8 mouse cellular contexts compared by ENCODE assay signal in genomic region chr5:64802143-64802542, GRCm38 (mm10). TPM values are rescaled to one million over a fixed set of nuclear protein-coding genes. Genes with fewer than 3 reads are reported as not detected.
DNase-seq lines count a peak whose midpoint lies in the region; ATAC-seq lines count a peak whose summit lies in the region.

No protein-coding gene starts in this region.

- DNase-seq in kidney, adult 9 months: no peak
- no peak for DNase-seq in embryonic facial prominence, embryonic 10.5 days (ENCODE audit: low spot score)
- DNase-seq in right cerebral cortex, postnatal 10 days (ENCODE audit: low spot score in 2 of 2): no peak
- no peak for DNase-seq in adrenal gland, adult 18-20 months (ENCODE audit: low spot score in 2 of 2)
- no peak for DNase-seq in natural killer cell, adult 2 months (ENCODE audit: low spot score in 2 of 2)

- peak overlapping the region; percentile 99 for H3K27ac ChIP-seq in kidney, embryonic 16.5 days (ENCODE audit: low read length)
- peak overlapping the region; percentile 99 for H3K27ac ChIP-seq in embryonic facial prominence, embryonic 10.5 days (replicated peaks)
- H3K27ac ChIP-seq in hindbrain, embryonic 16.5 days (ENCODE audit: low read depth, low read length): peak overlapping the region; percentile 90
- peak overlapping the region; percentile 90 for H3K27ac ChIP-seq in midbrain, embryonic 15.5 days

- no peaks in the 10 kb centered on the region for H3K27me3 ChIP-seq in kidney, embryonic 16.5 days (ENCODE audit: insufficient read depth, low read length)
- no peaks in the 10 kb centered on the region for H3K27me3 ChIP-seq in embryonic facial prominence, embryonic 10.5 days (replicated peaks; ENCODE audit: low read depth, poor library complexity, severe bottlenecking)
- H3K27me3 ChIP-seq in hindbrain, embryonic 16.5 days (replicated peaks; ENCODE audit: control insufficient read depth, insufficient read depth, low read length): no peaks in the 10 kb centered on the region
- H3K27me3 ChIP-seq in midbrain, embryonic 15.5 days (replicated peaks): no peaks in the 10 kb centered on the region

- WGBS in kidney, embryonic 16.5 days: 6% methylated on average over 8 of the region's 8 CpGs
- 3% methylated on average over 8 of the region's 8 CpGs for WGBS in embryonic facial prominence, embryonic 10.5 days
- 6% methylated on average over 8 of the region's 8 CpGs for WGBS in hindbrain, embryonic 16.5 days
- 6% methylated on average over 8 of the region's 8 CpGs for WGBS in midbrain, embryonic 15.5 days

- H3K9ac ChIP-seq in kidney, embryonic 16.5 days (replicated peaks; ENCODE audit: low read length): peak overlapping the region; percentile 97
- H3K9ac ChIP-seq in hindbrain, embryonic 16.5 days (ENCODE audit: low read depth, low read length): peak overlapping the region; percentile 86
- peak overlapping the region; percentile 70; the same call in 1 of the 2 replicates for H3K9ac ChIP-seq in midbrain, embryonic 15.5 days

- ATAC-seq in kidney, embryonic 16.5 days (ENCODE audit: low FRiP score, low TSS enrichment): no peak
- ATAC-seq in hindbrain, embryonic 16.5 days: no peak
- no peak for ATAC-seq in midbrain, embryonic 15.5 days (replicated peaks)

- H3K9me3 ChIP-seq in kidney, embryonic 16.5 days (ENCODE audit: low read length): no peaks in the 10 kb centered on the region
- peaks cover 9% of the 10 kb centered on the region; the same call in 1 of the 2 replicates for H3K9me3 ChIP-seq in embryonic facial prominence, embryonic 10.5 days
- H3K9me3 ChIP-seq in hindbrain, embryonic 16.5 days (ENCODE audit: control insufficient read depth, low read length): no peaks in the 10 kb centered on the region; the same call in 1 of the 2 replicates
- H3K9me3 ChIP-seq in midbrain, embryonic 15.5 days: no peaks in the 10 kb centered on the region

- H3K4me2 ChIP-seq in kidney, embryonic 16.5 days (replicated peaks; ENCODE audit: low read depth, low read length): peak overlapping the region; percentile 65
- peak overlapping the region; percentile 85 for H3K4me2 ChIP-seq in hindbrain, embryonic 16.5 days (ENCODE audit: low read length)
- peak overlapping the region; percentile 81 for H3K4me2 ChIP-seq in midbrain, embryonic 15.5 days

- H3K4me3 ChIP-seq in kidney, embryonic 16.5 days (ENCODE audit: low read length): peak overlapping the region; percentile 86
- H3K4me3 ChIP-seq in embryonic facial prominence, embryonic 10.5 days: peak overlapping the region; percentile 87
- H3K4me3 ChIP-seq in hindbrain, embryonic 16.5 days (ENCODE audit: low read length): peak overlapping the region; percentile 60
- H3K4me3 ChIP-seq in midbrain, embryonic 15.5 days: peak overlapping the region; percentile 79

- no peaks in the 10 kb centered on the region for H3K36me3 ChIP-seq in kidney, embryonic 16.5 days (ENCODE audit: insufficient read depth, low read length)
- H3K36me3 ChIP-seq in embryonic facial prominence, embryonic 10.5 days (replicated peaks): peaks cover 14% of the 10 kb centered on the region
- H3K36me3 ChIP-seq in hindbrain, embryonic 16.5 days (ENCODE audit: control insufficient read depth, insufficient read depth, low read length): no peaks in the 10 kb centered on the region
- no peaks in the 10 kb centered on the region for H3K36me3 ChIP-seq in midbrain, embryonic 15.5 days (replicated peaks)

- peaks cover 23% of the 10 kb centered on the region for H3K4me1 ChIP-seq in kidney, embryonic 16.5 days (ENCODE audit: insufficient read depth, low read length)
- peaks cover 48% of the 10 kb centered on the region for H3K4me1 ChIP-seq in embryonic facial prominence, embryonic 10.5 days
- peaks cover 14% of the 10 kb centered on the region for H3K4me1 ChIP-seq in hindbrain, embryonic 16.5 days (ENCODE audit: control insufficient read depth, insufficient read depth, low read depth, low read length)
- H3K4me1 ChIP-seq in midbrain, embryonic 15.5 days: peaks cover 28% of the 10 kb centered on the region

RNA-seq across cellular contexts. Expression of gene Klf3, which starts 1.0 kb away (rescaled TPM):
- polyA plus RNA-seq in kidney, embryonic 16.5 days (2015; fragmentation: Nextera tagmentation; extraction: Ambion mirVana): 49.7 and 66.4 TPM in 2 replicates
- 55.0 and 55.2 TPM in 2 replicates for polyA plus RNA-seq in embryonic facial prominence, embryonic 10.5 days (2016; fragmentation: Nextera tagmentation; extraction: Ambion mirVana)
- polyA plus RNA-seq in hindbrain, embryonic 16.5 days (2015; fragmentation: Nextera tagmentation; extraction: Ambion mirVana): 23.7 and 23.8 TPM in 2 replicates
- 24.6 and 27.7 TPM in 2 replicates for polyA plus RNA-seq in midbrain, embryonic 15.5 days (2015; fragmentation: Nextera tagmentation; extraction: Ambion mirVana)
- 10 to 100 TPM; 48.2 to 57.3 TPM for total RNA-seq in adrenal gland, adult 18-20 months (2021)
